Mouse (Mus musculus) myocyte (in vitro differentiated cells): Measurements from ENCODE around the gene Gm20388.

Source experiments
- CEBPB ChIP-seq: IDR thresholded peaks from 2 replicates; pipeline ENCODE4 v1.6.1; 2011; ENCODE audit warnings: mild to moderate bottlenecking, moderate library complexity; ENCODE audit not compliant: poor library complexity, insufficient read depth, severe bottlenecking
- E2F4 ChIP-seq: IDR thresholded peaks from one replicate; pipeline ENCODE4 v1.6.1; 2011; ENCODE audit warnings: mild to moderate bottlenecking, control low read depth, moderate library complexity; ENCODE audit not compliant: insufficient read depth
- MAX ChIP-seq: IDR thresholded peaks from one replicate; pipeline ENCODE4 v1.6.1; 2011; ENCODE audit warnings: low read depth, mild to moderate bottlenecking, control low read depth
- MYOD1 ChIP-seq, 3 experiments: IDR thresholded peaks; one replicate each; pipeline ENCODE4 v1.6.1; 2011; ENCODE audit warnings: control low read depth in 2 of 3, low read depth in 2 of 3, mild to moderate bottlenecking in 2 of 3, moderate library complexity in 1 of 3; ENCODE audit not compliant: insufficient read length in 2 of 3, control insufficient read depth in 1 of 3
- MYOG ChIP-seq, 3 experiments: IDR thresholded peaks; one replicate each; pipeline ENCODE4 v1.6.1; 2011; ENCODE audit warnings: control low read depth in 2 of 3, low read depth in 2 of 3, mild to moderate bottlenecking in 2 of 3; ENCODE audit not compliant: insufficient read length in 2 of 3, control insufficient read depth in 1 of 3, insufficient read depth in 1 of 3
- POLR2A ChIP-seq: IDR thresholded peaks from one replicate; pipeline ENCODE4 v1.6.1; 2011; ENCODE audit warnings: low read depth, mild to moderate bottlenecking, control low read depth, moderate library complexity; ENCODE audit not compliant: insufficient read length
- POLR2AphosphoS2 ChIP-seq: IDR thresholded peaks from one replicate; pipeline ENCODE4 v1.6.1; 2011; ENCODE audit warnings: low read depth, control low read depth; ENCODE audit not compliant: insufficient read length
- SRF ChIP-seq: IDR thresholded peaks from one replicate; pipeline ENCODE4 v1.6.1; 2011; ENCODE audit warnings: low read depth; ENCODE audit not compliant: control insufficient read depth, insufficient read length
- TCF12 ChIP-seq: IDR thresholded peaks from one replicate; pipeline ENCODE4 v1.6.1; 2011; ENCODE audit warnings: mild to moderate bottlenecking, control low read depth; ENCODE audit not compliant: poor library complexity, insufficient read depth, severe bottlenecking
- TCF3 ChIP-seq: IDR thresholded peaks from one replicate; pipeline ENCODE4 v1.6.1; 2011; ENCODE audit warnings: low read depth, control low read depth; ENCODE audit not compliant: insufficient read length
- USF1 ChIP-seq: IDR thresholded peaks from one replicate; pipeline ENCODE4 v1.6.1; 2011; ENCODE audit warnings: low read depth, mild to moderate bottlenecking, control low read depth, moderate library complexity

DNA sequence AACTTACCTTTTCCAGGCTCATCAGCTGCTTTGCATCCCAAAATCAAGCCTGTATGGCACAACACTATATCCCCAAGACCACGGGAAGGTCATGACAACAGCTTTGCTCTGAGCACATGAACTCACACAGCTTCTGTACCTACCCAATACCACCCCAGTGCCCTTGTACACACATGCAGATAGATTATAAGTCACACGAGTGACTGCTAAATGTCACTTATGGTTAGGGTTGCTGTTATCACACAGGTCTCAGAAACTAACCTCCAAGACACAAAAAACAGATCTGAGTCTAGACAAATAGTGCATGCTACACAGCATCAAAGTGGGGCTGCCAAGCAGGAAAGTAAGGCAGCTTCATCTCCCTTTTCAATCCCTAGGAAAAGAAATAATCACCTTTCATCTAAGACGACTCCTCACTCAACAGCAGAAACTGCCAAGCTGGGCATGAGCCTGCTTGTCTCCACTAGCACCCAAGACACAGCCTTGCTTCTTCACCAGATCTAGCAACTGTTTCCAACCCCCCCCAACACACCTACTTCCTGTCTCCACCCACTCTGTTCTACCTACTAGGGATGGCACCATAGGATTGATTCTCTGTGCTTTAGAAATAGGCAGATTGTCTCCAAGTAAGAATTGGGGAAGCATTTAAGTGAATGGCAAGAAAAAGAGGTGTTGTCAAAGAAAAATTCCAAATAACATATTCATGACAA, 3043.6 kb downstream of the Gm20388 start:
- no peak for TF ChIP-seq POLR2A
- no peak for TF ChIP-seq TCF3
- no peak for TF ChIP-seq POLR2AphosphoS2
- TF ChIP-seq MYOD1 (IDR thresholded peaks at IDR 0.05; ENCODE audit: control insufficient read depth in 1 of 3, insufficient read length in 2 of 3, low read depth in 2 of 3) = no peak
- no peak for TF ChIP-seq CEBPB
- TF ChIP-seq USF1 = no peak
- TF ChIP-seq MAX = no peak
- TF ChIP-seq TCF12 = no peak
- no peak for TF ChIP-seq MYOG (IDR thresholded peaks at IDR 0.05; ENCODE audit: control insufficient read depth in 1 of 3, insufficient read depth in 1 of 3, insufficient read length in 2 of 3, low read depth in 2 of 3)
- TF ChIP-seq SRF = no peak
- TF ChIP-seq E2F4 = no peak
